Mouse (Mus musculus): ENCODE results near the gene Cbarp. TPM values are rescaled to one million over a fixed set of nuclear protein-coding genes. Genes with fewer than 3 reads are reported as not detected.
A peak's percentile ranks its signal among the peaks of the same experiment; 100 is the strongest.

The Cbarp gene
- polyA plus RNA-seq, 1 experiment from 2014 or later: 4.7 TPM

DNA sequence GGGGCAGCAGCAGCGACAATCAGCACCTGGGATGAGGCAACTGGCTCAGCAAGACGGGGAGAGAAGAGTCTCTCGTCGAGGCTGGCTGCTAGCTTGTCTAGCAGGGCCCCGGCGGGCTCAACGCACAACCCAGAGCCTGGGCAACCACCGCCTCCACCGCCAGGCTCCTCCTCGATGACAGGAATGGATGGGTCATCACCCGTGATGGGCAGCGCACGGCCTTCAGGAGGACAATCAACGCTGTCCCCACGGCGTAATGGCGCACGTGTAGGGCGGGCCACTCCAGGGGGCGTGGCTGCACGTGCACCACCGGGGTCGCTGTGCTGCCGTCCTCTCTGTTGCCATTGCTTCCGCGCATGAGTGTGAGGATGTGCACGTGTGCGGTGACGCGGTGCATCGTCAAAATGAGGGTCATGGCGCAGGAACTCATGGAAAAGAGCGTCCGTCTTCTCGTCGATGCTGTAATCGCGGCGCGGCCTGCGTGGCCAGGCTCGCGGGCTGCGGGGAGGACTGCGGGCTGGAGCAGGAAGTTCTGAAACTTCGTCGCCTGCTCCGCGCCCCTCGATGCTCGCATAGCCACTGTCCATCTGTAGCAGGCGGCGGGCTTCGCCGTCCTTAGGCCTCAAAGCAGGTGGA, 9.2 kb downstream of the Cbarp start:
- peaks cover 7% of the 10 kb centered on the region; the same call in 1 of the 2 replicates for H3K4me1 ChIP-seq (replicated peaks; ENCODE audit: insufficient read depth, low read length)
- H3K27me3 ChIP-seq (ENCODE audit: insufficient read depth, low read length): no peaks in the 10 kb centered on the region
- ATAC-seq (replicated peaks; ENCODE audit: low FRiP score, low read depth) (peak; percentile 42; the same call in 1 of the 2 replicates), DNase-seq (ENCODE audit: low spot score) (peak; percentile 53)
- no peak for TF ChIP-seq CTCF (IDR thresholded peaks at IDR 0.05; ENCODE audit: low read depth)
- H3K27ac ChIP-seq: no peak overlapping the region
- H3K36me3 ChIP-seq (ENCODE audit: insufficient read depth, low read length): peaks cover 38% of the 10 kb centered on the region
- WGBS: 25% methylated on average over 55 of the region's 55 CpGs
- no peaks in the 10 kb centered on the region for H3K9me3 ChIP-seq (replicated peaks; ENCODE audit: low read length)
- H3K9ac ChIP-seq (ENCODE audit: low read depth, low read length): no peak overlapping the region
- 0 out of 2 replicates have a peak overlapping the region, but pooled peaks have one; percentile 10 for H3K4me3 ChIP-seq (replicated peaks; ENCODE audit: low read depth, low read length)
- peak overlapping the region; percentile 23; the same call in 1 of the 2 replicates for H3K4me2 ChIP-seq (ENCODE audit: low read length)

DNA sequence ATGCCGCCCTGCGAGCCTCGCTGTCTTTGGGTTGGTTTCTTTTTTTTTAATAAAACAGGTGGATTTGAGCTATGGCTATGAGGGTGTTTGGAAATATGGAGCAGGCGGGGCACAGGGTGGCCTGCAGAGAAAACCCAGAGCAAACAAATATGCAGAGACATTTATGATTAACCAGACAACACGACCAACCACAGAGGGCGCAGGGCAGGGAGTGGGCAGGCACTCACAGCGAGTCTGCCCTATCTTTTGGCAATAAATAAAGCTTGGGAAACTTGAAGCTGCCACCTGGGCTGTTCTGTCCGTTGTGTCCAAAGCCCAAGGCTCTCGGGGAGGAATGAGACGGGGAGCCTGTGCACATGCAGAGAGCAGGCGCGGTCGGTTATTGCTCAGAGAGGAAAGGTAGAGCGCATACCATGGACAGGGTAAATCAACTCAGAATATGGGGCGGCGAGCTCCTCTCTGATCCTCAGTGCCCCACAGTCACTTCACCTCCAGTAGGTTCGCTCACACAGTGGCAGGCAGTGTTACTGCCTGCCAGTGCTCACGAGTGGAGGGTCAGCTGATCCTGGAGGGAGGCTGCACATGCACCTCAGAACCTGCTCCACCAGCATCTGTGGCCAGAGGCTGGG, 10.1 kb downstream of the Cbarp start:
- Histone ChIP-seq H3K9me3 (replicated peaks; ENCODE audit: low read length) (no peaks in the 10 kb centered on the region), H3K9ac (ENCODE audit: low read depth, low read length) (no peak overlapping the region), H3K4me1 (replicated peaks; ENCODE audit: insufficient read depth, low read length) (peaks cover 7% of the 10 kb centered on the region; the same call in 1 of the 2 replicates), H3K36me3 (ENCODE audit: insufficient read depth, low read length) (peaks cover 46% of the 10 kb centered on the region), H3K27ac (no peak overlapping the region), H3K4me2 (ENCODE audit: low read length) (no peak overlapping the region), H3K4me3 (replicated peaks; ENCODE audit: low read depth, low read length) (no peak overlapping the region), H3K27me3 (ENCODE audit: insufficient read depth, low read length) (no peaks in the 10 kb centered on the region)
- no peak for DNase-seq (ENCODE audit: low spot score)
- no peak for ATAC-seq (replicated peaks; ENCODE audit: low FRiP score, low read depth)
- peak; percentile 28; the same call in 1 of the 2 replicates for TF ChIP-seq CTCF (IDR thresholded peaks at IDR 0.05; ENCODE audit: low read depth)
- whole genome bisulfite sequencing: 69% methylated on average over 18 of the region's 18 CpGs

DNA sequence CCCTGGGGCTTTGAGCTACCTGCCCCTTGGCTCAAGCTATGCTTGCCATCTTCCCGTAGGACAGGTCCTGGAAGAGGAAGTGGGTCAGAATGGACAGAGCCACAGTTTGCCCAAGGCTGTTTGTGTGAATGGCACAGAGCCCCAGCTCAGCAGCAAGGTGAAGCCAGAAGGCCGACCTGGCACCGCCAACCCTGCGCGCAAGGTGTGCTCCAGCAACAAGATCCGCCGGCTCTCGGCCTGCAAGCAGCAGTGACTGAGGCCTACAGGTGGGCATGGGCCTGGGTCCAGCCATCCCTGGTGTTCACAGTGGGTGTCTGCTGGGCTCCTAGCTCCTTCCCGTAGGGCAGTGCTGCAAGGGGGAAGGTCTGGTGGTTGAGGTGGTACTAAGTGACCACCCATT, 10.8 kb downstream of the Cbarp start:
- Histone ChIP-seq H3K27ac (no peak overlapping the region), H3K4me3 (replicated peaks; ENCODE audit: low read depth, low read length) (no peak overlapping the region), H3K36me3 (ENCODE audit: insufficient read depth, low read length) (peaks cover 46% of the 10 kb centered on the region), H3K9ac (ENCODE audit: low read depth, low read length) (no peak overlapping the region), H3K9me3 (replicated peaks; ENCODE audit: low read length) (no peaks in the 10 kb centered on the region), H3K4me1 (replicated peaks; ENCODE audit: insufficient read depth, low read length) (peaks cover 7% of the 10 kb centered on the region; the same call in 1 of the 2 replicates), H3K4me2 (ENCODE audit: low read length) (no peak overlapping the region), H3K27me3 (ENCODE audit: insufficient read depth, low read length) (no peaks in the 10 kb centered on the region)
- no peak for DNase-seq (ENCODE audit: low spot score)
- ATAC-seq (replicated peaks; ENCODE audit: low FRiP score, low read depth): no peak
- no peak for TF ChIP-seq CTCF (IDR thresholded peaks at IDR 0.05; ENCODE audit: low read depth)
- 90% methylated on average over 9 of the region's 9 CpGs for WGBS

DNA sequence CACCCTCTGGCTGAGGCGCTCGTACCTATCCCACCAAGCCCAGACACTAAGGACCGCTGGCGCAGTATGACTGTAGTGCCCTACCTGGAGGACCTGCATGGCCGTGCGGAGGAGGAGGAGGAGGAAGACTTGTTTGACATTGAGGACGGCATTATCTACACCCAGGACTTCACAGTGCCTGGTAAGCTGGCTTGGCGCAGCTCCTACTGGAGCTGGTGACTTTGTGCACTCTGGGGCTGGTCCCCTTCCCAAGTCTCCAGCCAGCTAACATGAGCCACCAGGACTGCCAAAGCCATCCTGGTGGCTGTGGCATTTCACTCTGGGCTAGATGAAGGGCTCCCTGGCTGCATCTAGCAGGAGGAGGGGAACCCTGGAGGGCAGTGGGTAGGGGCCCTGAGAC, 12.7 kb downstream of the Cbarp start:
- Histone ChIP-seq H3K36me3 (ENCODE audit: insufficient read depth, low read length) (peaks cover 46% of the 10 kb centered on the region), H3K4me1 (replicated peaks; ENCODE audit: insufficient read depth, low read length) (peaks cover 7% of the 10 kb centered on the region; the same call in 1 of the 2 replicates), H3K9ac (ENCODE audit: low read depth, low read length) (no peak overlapping the region), H3K27me3 (ENCODE audit: insufficient read depth, low read length) (no peaks in the 10 kb centered on the region), H3K4me2 (ENCODE audit: low read length) (no peak overlapping the region), H3K9me3 (replicated peaks; ENCODE audit: low read length) (no peaks in the 10 kb centered on the region), H3K27ac (no peak overlapping the region), H3K4me3 (replicated peaks; ENCODE audit: low read depth, low read length) (no peak overlapping the region)
- TF ChIP-seq CTCF (IDR thresholded peaks at IDR 0.05; ENCODE audit: low read depth): no peak
- ATAC-seq (replicated peaks; ENCODE audit: low FRiP score, low read depth): no peak
- no peak for DNase-seq (ENCODE audit: low spot score)
- WGBS: 93% methylated on average over 8 of the region's 8 CpGs

DNA sequence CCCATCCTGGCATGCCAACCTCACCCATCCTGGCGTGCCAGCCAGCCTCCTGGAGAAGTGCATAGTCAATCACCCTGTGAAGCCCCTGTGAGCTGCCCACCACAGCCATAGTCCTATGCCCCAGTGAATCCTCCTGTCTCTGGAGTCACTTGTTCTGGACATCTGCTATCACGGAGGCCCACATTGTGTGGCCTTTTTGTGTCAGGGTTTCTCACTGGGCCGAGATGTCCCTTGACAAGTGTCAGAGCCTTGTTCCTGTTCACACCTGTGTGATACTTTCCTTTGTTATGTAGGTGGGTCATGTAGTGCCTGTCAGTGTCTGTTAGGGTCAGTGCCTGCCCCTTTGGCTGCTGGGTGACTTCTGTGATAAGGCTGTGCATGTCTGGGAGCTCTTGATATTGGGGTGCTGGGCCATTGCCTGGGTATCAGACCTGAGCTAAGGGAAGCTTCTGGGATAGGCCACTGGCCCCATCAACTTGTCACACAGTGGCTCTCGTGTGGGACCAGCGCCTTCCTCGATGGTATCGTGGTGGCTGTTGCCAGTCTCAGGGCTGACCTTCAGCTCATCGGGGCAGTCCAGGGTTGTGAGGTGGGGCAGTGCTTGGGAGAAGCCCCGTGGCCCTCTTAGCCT, 16.6 kb downstream of the Cbarp start:
- Histone ChIP-seq H3K27ac (no peak overlapping the region), H3K36me3 (ENCODE audit: insufficient read depth, low read length) (peaks cover 39% of the 10 kb centered on the region), H3K4me3 (replicated peaks; ENCODE audit: low read depth, low read length) (no peak overlapping the region), H3K4me2 (ENCODE audit: low read length) (no peak overlapping the region), H3K4me1 (replicated peaks; ENCODE audit: insufficient read depth, low read length) (peaks cover 2% of the 10 kb centered on the region; the same call in 1 of the 2 replicates), H3K9me3 (replicated peaks; ENCODE audit: low read length) (no peaks in the 10 kb centered on the region), H3K9ac (ENCODE audit: low read depth, low read length) (no peak overlapping the region), H3K27me3 (ENCODE audit: insufficient read depth, low read length) (no peaks in the 10 kb centered on the region)
- 90% methylated on average over 9 of the region's 9 CpGs for WGBS
- no peak for ATAC-seq (replicated peaks; ENCODE audit: low FRiP score, low read depth)
- TF ChIP-seq CTCF (IDR thresholded peaks at IDR 0.05; ENCODE audit: low read depth): no peak
- no peak for DNase-seq (ENCODE audit: low spot score)

DNA sequence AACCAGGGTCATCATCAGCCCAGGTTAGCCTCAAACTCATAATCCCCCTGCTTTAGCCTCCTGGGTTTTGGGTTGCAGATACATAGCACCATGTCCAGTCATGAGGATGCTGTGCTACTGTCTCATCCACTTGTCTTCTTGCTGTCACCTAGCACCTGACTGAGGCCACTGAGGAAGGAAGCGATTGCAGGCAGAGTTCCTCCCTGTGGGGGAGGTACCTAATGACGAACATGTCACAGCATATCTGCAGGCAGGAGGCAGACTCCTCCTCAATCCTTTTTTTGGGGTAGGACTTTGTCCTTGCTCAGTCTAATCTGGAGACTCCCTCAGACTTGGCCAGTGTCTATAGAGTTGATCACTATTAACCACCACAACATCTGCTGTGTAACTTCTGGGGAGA, 19.0 kb downstream of the Cbarp start:
- ATAC-seq (replicated peaks; ENCODE audit: low FRiP score, low read depth) (no peak), DNase-seq (ENCODE audit: low spot score) (no peak)
- H3K36me3 ChIP-seq (ENCODE audit: insufficient read depth, low read length): 0 out of 2 replicates have a peak, but pooled peaks cover 16% of the 10 kb centered on the region
- no peak overlapping the region for H3K9ac ChIP-seq (ENCODE audit: low read depth, low read length)
- 60% methylated on average over 2 of the region's 2 CpGs for WGBS
- no peaks in the 10 kb centered on the region for H3K27me3 ChIP-seq (ENCODE audit: insufficient read depth, low read length)
- no peak overlapping the region for H3K27ac ChIP-seq
- TF ChIP-seq CTCF (IDR thresholded peaks at IDR 0.05; ENCODE audit: low read depth): no peak
- no peak overlapping the region for H3K4me2 ChIP-seq (ENCODE audit: low read length)
- H3K4me3 ChIP-seq (replicated peaks; ENCODE audit: low read depth, low read length): no peak overlapping the region
- no peaks in the 10 kb centered on the region for H3K9me3 ChIP-seq (replicated peaks; ENCODE audit: low read length)
- peaks cover 21% of the 10 kb centered on the region; the same call in 1 of the 2 replicates for H3K4me1 ChIP-seq (replicated peaks; ENCODE audit: insufficient read depth, low read length)
